Mouse (Mus musculus) adrenal gland, adult 18-20 months (tissue): ENCODE data around the gene Clcnkb. TPM values are rescaled to one million over a fixed set of nuclear protein-coding genes. Genes with fewer than 3 reads are reported as not detected.

Experiments used
- DNase-seq, 2 experiments: peaks; one replicate each; pipeline ENCODE4 v3.0.0; 2021 to 2022; ENCODE audit warnings: low spot score in 2 of 2
- total RNA-seq, 2 experiments: library from RNA; stranded (reverse); gene quantifications; 1 replicate in 1 of 2; 2 replicates in 1 of 2; pipeline ENCODE4 v1.2.3; 2021

Gene Clcnkb
- total RNA-seq, 2 experiments from 2014 or later = not detected

DNA sequence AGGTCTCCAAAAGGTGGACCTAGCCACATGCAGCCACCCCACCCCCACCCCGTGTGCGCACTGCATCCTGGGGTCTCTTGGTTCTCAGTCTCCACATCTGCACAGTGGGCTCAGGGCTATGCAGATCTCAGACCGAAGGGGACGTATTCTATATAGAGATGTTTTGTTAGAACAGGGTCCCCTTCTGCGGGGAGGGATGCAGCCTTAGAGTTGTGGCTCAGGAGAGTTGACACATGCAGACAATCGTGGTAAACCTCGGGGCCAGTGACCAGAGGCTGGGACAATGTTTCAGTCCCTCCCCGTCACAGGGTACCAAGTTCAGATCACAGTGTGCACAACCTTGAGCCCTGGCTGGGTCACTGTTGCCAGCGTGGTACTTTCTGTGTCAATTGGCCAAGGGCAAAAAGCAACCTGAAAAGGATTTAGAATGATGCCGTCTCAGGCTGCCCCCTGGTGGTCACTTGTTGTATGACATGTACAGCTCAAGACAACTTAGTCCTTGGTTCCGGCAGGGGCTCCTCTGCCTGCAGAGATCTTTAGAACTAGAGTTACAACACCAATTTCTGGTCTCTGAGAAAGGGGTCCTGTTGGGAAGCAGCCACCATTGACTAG, 52.8 kb downstream of the Clcnkb start:
- DNase-seq = peak; percentile 80 to 83

GRCm38 (mm10) chr4:141360846-141361245, 55.0 kb downstream of the Clcnkb start:
- peak in 1 of 2 experiments; percentile 40 for DNase-seq

GRCm38 (mm10) chr4:141359222-141359621, 56.6 kb downstream of the Clcnkb start:
- no peak for DNase-seq

DNA sequence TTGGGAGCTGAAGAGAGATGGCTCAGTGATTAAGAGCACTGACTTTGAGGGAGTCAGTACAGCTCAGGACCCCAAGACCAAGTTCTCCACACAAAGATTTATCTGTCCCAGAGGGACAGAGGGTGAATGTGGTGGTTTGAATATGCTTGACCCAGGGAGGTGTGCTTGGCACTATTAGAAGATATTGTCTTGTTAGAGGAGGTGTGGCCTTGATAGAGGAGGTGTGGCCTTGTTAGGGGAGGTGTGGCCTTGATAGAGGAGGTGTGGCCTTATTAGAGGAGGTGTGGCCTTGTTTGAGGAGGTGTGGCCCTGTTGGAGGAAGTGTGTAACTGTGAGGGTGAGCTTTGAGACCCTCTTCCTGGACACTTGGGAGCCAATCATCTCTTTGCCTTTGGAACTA, 58.0 kb downstream of the Clcnkb start:
- no peak for DNase-seq

Other genes with a start within 250 kb of the Clcnkb start
- 1 to 10 TPM in 1 of 2 experiments, under 1 TPM in 1; 0.93 to 1.4 TPM for gene Rsg1, start 202.1 kb downstream of the Clcnkb start, total RNA-seq
- gene Arhgef19, start 176.5 kb downstream of the Clcnkb start, total RNA-seq = 10 to 100 TPM; 47.6 to 51.9 TPM
- gene Epha2, start 114.8 kb downstream of the Clcnkb start, total RNA-seq = 10 to 100 TPM; 12.0 to 18.1 TPM
- gene Fam131c, start 47.8 kb downstream of the Clcnkb start, total RNA-seq = 1 to 10 TPM; 1.3 to 2.4 TPM
- not detected for gene Clcnka, start 17.3 kb downstream of the Clcnkb start, total RNA-seq
- gene Hspb7, start 4.8 kb upstream of the Clcnkb start, total RNA-seq = under 1 TPM; 0.20 to 0.86 TPM
- gene Srarp, start 20.1 kb upstream of the Clcnkb start, total RNA-seq = under 1 TPM in 1 of 2 experiments, not detected in 1; 0.35 TPM
- gene Zbtb17, start 28.6 kb upstream of the Clcnkb start, total RNA-seq = 10 to 100 TPM; 18.6 to 20.5 TPM
- gene Spen, start 122.6 kb upstream of the Clcnkb start, total RNA-seq = 10 to 100 TPM; 49.4 to 53.7 TPM
- gene Fblim1, start 190.1 kb upstream of the Clcnkb start, total RNA-seq = 10 to 100 TPM in 1 of 2 experiments, 1 to 10 TPM in 1; 6.8 to 13.0 TPM
- 1 to 10 TPM; 1.1 to 2.8 TPM for gene Tmem82, start 202.6 kb upstream of the Clcnkb start, total RNA-seq
- 10 to 100 TPM in 1 of 2 experiments, 1 to 10 TPM in 1; 3.5 to 10.3 TPM for gene Slc25a34, start 207.8 kb upstream of the Clcnkb start, total RNA-seq
- gene Plekhm2, start 248.9 kb upstream of the Clcnkb start, total RNA-seq = 10 to 100 TPM; 62.9 to 70.8 TPM